Mouse (Mus musculus): ENCODE results near the gene Serpinb9e.
"Not testable (repeated sequence)": the region's sequence is repeated elsewhere in the genome, so short reads cannot be mapped to it uniquely, and the experiment has no call there.

The Serpinb9e gene

GRCm38 (mm10) chr13:33249312-33249711, at the start of gene Serpinb9e:
Gene Serpinb9e (plus strand): TSS chr13:33249612.
- in situ Hi-C loops (cut with MseI, MboI): not testable (repeated sequence)

GRCm38 (mm10) chr13:33199740-33200139, 49.7 kb upstream of the Serpinb9e start:
- in situ Hi-C loops (cut with MseI, MboI): no loop called here

- in situ Hi-C loops (cut with MseI, MboI): not testable (repeated sequence)
Measured at GRCm38 (mm10) chr13:33308631-33309030, 59.2 kb downstream of the Serpinb9e start.

All from mouse trophoblast stem cell (cell line).